Mouse (Mus musculus): Measurements from ENCODE around the gene Ranbp3l.

GRCm38 (mm10) chr15:9009196-9009595 is 41.4 kb downstream of the Ranbp3l start:
- no peak for TF ChIP-seq POLR2A (IDR thresholded peaks at IDR 0.05; ENCODE audit: borderline replicate concordance, extremely low read depth, insufficient read depth, insufficient read length, poor library complexity, severe bottlenecking)
- no peak for TF ChIP-seq CTCF (IDR thresholded peaks at IDR 0.05; ENCODE audit: borderline replicate concordance, extremely low read depth, insufficient read depth, insufficient read length)

Data from brain, embryonic 14.5 days (tissue).